Mouse (Mus musculus): Measurements from ENCODE around the gene Nipsnap1. TPM values are rescaled to one million over a fixed set of nuclear protein-coding genes. Genes with fewer than 3 reads are reported as not detected.
A peak's percentile ranks its signal among the peaks of the same experiment; 100 is the strongest.

Nipsnap1 gene
- polyA plus RNA-seq, 1 experiment from 2014 or later = 79.9 TPM

GRCm38 (mm10) chr11:4882892-4883627 is 9.3 kb downstream of the Nipsnap1 start:
- peak; percentile 37 for DNase-seq (ENCODE audit: low spot score)

GRCm38 (mm10) chr11:4885385-4885903 is 11.7 kb downstream of the Nipsnap1 start:
- H3K27ac ChIP-seq (replicated peaks; ENCODE audit: low read depth, low read length) = no peak overlapping the region
- 76% methylated on average over 2 of the region's 2 CpGs for WGBS
- no peaks in the 10 kb centered on the region for H3K27me3 ChIP-seq (ENCODE audit: control insufficient read depth, insufficient read depth, low read length)
- H3K4me1 ChIP-seq (ENCODE audit: control insufficient read depth, insufficient read depth, low read length) = no peaks in the 10 kb centered on the region
- no peaks in the 10 kb centered on the region for H3K9me3 ChIP-seq (replicated peaks; ENCODE audit: control insufficient read depth, low read length)
- DNase-seq (ENCODE audit: low spot score) (peak; percentile 68), ATAC-seq (replicated peaks; ENCODE audit: insufficient number of reproducible peaks, low FRiP score, low TSS enrichment, low read depth) (no peak)
- no peak overlapping the region for H3K9ac ChIP-seq (replicated peaks; ENCODE audit: low read length)
- no peak overlapping the region for H3K4me3 ChIP-seq (ENCODE audit: low read depth, low read length)
- H3K36me3 ChIP-seq (replicated peaks; ENCODE audit: control insufficient read depth, insufficient read depth, low read depth, low read length) = no peaks in the 10 kb centered on the region
- H3K4me2 ChIP-seq (ENCODE audit: low read depth, low read length) = no peak overlapping the region

More at GRCm38 (mm10) chr11:4882892-4883627, 9.3 kb downstream of the Nipsnap1 start:
- H3K4me2 ChIP-seq (ENCODE audit: low read depth, low read length) = no peak overlapping the region
- no peak overlapping the region for H3K27ac ChIP-seq (replicated peaks; ENCODE audit: low read depth, low read length)
- no peak overlapping the region for H3K9ac ChIP-seq (replicated peaks; ENCODE audit: low read length)
- H3K9me3 ChIP-seq (replicated peaks; ENCODE audit: control insufficient read depth, low read length) = no peaks in the 10 kb centered on the region
- WGBS = 47% methylated on average over 14 of the region's 14 CpGs
- H3K4me3 ChIP-seq (ENCODE audit: low read depth, low read length) = no peak overlapping the region
- no peaks in the 10 kb centered on the region for H3K27me3 ChIP-seq (ENCODE audit: control insufficient read depth, insufficient read depth, low read length)
- ATAC-seq (replicated peaks; ENCODE audit: insufficient number of reproducible peaks, low FRiP score, low TSS enrichment, low read depth) = no peak
- no peaks in the 10 kb centered on the region for H3K36me3 ChIP-seq (replicated peaks; ENCODE audit: control insufficient read depth, insufficient read depth, low read depth, low read length)
- H3K4me1 ChIP-seq (ENCODE audit: control insufficient read depth, insufficient read depth, low read length) = no peaks in the 10 kb centered on the region

GRCm38 (mm10) chr11:4886987-4887386 is 13.2 kb downstream of the Nipsnap1 start:
- Histone ChIP-seq H3K36me3 (replicated peaks; ENCODE audit: control insufficient read depth, insufficient read depth, low read depth, low read length) (no peaks in the 10 kb centered on the region), H3K4me1 (ENCODE audit: control insufficient read depth, insufficient read depth, low read length) (no peaks in the 10 kb centered on the region), H3K9ac (replicated peaks; ENCODE audit: low read length) (no peak overlapping the region), H3K4me2 (ENCODE audit: low read depth, low read length) (no peak overlapping the region), H3K27ac (replicated peaks; ENCODE audit: low read depth, low read length) (no peak overlapping the region), H3K4me3 (ENCODE audit: low read depth, low read length) (no peak overlapping the region), H3K27me3 (ENCODE audit: control insufficient read depth, insufficient read depth, low read length) (no peaks in the 10 kb centered on the region), H3K9me3 (replicated peaks; ENCODE audit: control insufficient read depth, low read length) (no peaks in the 10 kb centered on the region)
- WGBS = 96% methylated on average over 3 of the region's 3 CpGs
- ATAC-seq (replicated peaks; ENCODE audit: insufficient number of reproducible peaks, low FRiP score, low TSS enrichment, low read depth) (no peak), DNase-seq (ENCODE audit: low spot score) (no peak)

- Histone ChIP-seq H3K4me3 (ENCODE audit: low read depth, low read length) (peak within 1 kb of the TSS; percentile 80), H3K27me3 (ENCODE audit: control insufficient read depth, insufficient read depth, low read length) (no peaks in the 10 kb centered on the region), H3K36me3 (replicated peaks; ENCODE audit: control insufficient read depth, insufficient read depth, low read depth, low read length) (no peaks in the 10 kb centered on the region), H3K4me2 (ENCODE audit: low read depth, low read length) (peak within 1 kb of the TSS; percentile 59), H3K9me3 (replicated peaks; ENCODE audit: control insufficient read depth, low read length) (no peaks in the 10 kb centered on the region), H3K9ac (replicated peaks; ENCODE audit: low read length) (peak within 1 kb of the TSS; percentile 88), H3K27ac (replicated peaks; ENCODE audit: low read depth, low read length) (no peak within 1 kb of the TSS), H3K4me1 (ENCODE audit: control insufficient read depth, insufficient read depth, low read length) (no peaks in the 10 kb centered on the region)
- WGBS = 2% methylated on average over 52 of the region's 52 CpGs
- DNase-seq (ENCODE audit: low spot score) = peak; percentile 89
- ATAC-seq (replicated peaks; ENCODE audit: insufficient number of reproducible peaks, low FRiP score, low TSS enrichment, low read depth) = peak; percentile 93
Observed at GRCm38 (mm10) chr11:4894848-4895816, 21.4 kb downstream of the Nipsnap1 start, which contains the start of gene Thoc5. TSS of gene Thoc5 (plus strand) at chr11:4895320.

GRCm38 (mm10) chr11:4900437-4900836 is 26.7 kb downstream of the Nipsnap1 start:
- ATAC-seq (replicated peaks; ENCODE audit: insufficient number of reproducible peaks, low FRiP score, low TSS enrichment, low read depth) (no peak), DNase-seq (ENCODE audit: low spot score) (peak; percentile 32)
- H3K27me3 ChIP-seq (ENCODE audit: control insufficient read depth, insufficient read depth, low read length) = no peaks in the 10 kb centered on the region
- H3K27ac ChIP-seq (replicated peaks; ENCODE audit: low read depth, low read length) = no peak overlapping the region
- no peak overlapping the region for H3K9ac ChIP-seq (replicated peaks; ENCODE audit: low read length)
- no peaks in the 10 kb centered on the region for H3K4me1 ChIP-seq (ENCODE audit: control insufficient read depth, insufficient read depth, low read length)
- H3K36me3 ChIP-seq (replicated peaks; ENCODE audit: control insufficient read depth, insufficient read depth, low read depth, low read length) = no peaks in the 10 kb centered on the region; the same call in 1 of the 2 replicates
- no peak overlapping the region for H3K4me2 ChIP-seq (ENCODE audit: low read depth, low read length)
- H3K9me3 ChIP-seq (replicated peaks; ENCODE audit: control insufficient read depth, low read length) = no peaks in the 10 kb centered on the region
- H3K4me3 ChIP-seq (ENCODE audit: low read depth, low read length) = no peak overlapping the region
- 70% methylated on average over 5 of the region's 5 CpGs for WGBS

- DNase-seq (ENCODE audit: low spot score) = no peak
- Histone ChIP-seq H3K4me1 (ENCODE audit: control insufficient read depth, insufficient read depth, low read length) (no peaks in the 10 kb centered on the region), H3K9ac (replicated peaks; ENCODE audit: low read length) (no peak overlapping the region), H3K9me3 (replicated peaks; ENCODE audit: control insufficient read depth, low read length) (no peaks in the 10 kb centered on the region), H3K27me3 (ENCODE audit: control insufficient read depth, insufficient read depth, low read length) (no peaks in the 10 kb centered on the region), H3K27ac (replicated peaks; ENCODE audit: low read depth, low read length) (no peak overlapping the region), H3K36me3 (replicated peaks; ENCODE audit: control insufficient read depth, insufficient read depth, low read depth, low read length) (peaks cover 3% of the 10 kb centered on the region), H3K4me3 (ENCODE audit: low read depth, low read length) (no peak overlapping the region), H3K4me2 (ENCODE audit: low read depth, low read length) (no peak overlapping the region)
- 89% methylated on average over 6 of the region's 6 CpGs for WGBS
- no peak for ATAC-seq (replicated peaks; ENCODE audit: insufficient number of reproducible peaks, low FRiP score, low TSS enrichment, low read depth)
Observed at GRCm38 (mm10) chr11:4901956-4902355, 28.2 kb downstream of the Nipsnap1 start.

- ATAC-seq (replicated peaks; ENCODE audit: insufficient number of reproducible peaks, low FRiP score, low TSS enrichment, low read depth) (no peak), DNase-seq (ENCODE audit: low spot score) (no peak)
- no peaks in the 10 kb centered on the region for H3K27me3 ChIP-seq (ENCODE audit: control insufficient read depth, insufficient read depth, low read length)
- H3K27ac ChIP-seq (replicated peaks; ENCODE audit: low read depth, low read length) = no peak overlapping the region
- H3K4me3 ChIP-seq (ENCODE audit: low read depth, low read length) = no peak overlapping the region
- H3K4me2 ChIP-seq (ENCODE audit: low read depth, low read length) = no peak overlapping the region
- H3K9me3 ChIP-seq (replicated peaks; ENCODE audit: control insufficient read depth, low read length) = no peaks in the 10 kb centered on the region
- 93% methylated on average over 6 of the region's 6 CpGs for WGBS
- no peaks in the 10 kb centered on the region for H3K4me1 ChIP-seq (ENCODE audit: control insufficient read depth, insufficient read depth, low read length)
- H3K9ac ChIP-seq (replicated peaks; ENCODE audit: low read length) = no peak overlapping the region
- peaks cover 3% of the 10 kb centered on the region for H3K36me3 ChIP-seq (replicated peaks; ENCODE audit: control insufficient read depth, insufficient read depth, low read depth, low read length)
Observed at GRCm38 (mm10) chr11:4906231-4906630, 32.5 kb downstream of the Nipsnap1 start.
